Mouse (Mus musculus) thymus, postnatal 4 days (tissue): ENCODE results near the gene Traf5.

Experiments used
- DNase-seq: peaks from one replicate; pipeline ENCODE4 v3.0.0; 2021

Gene Traf5

DNA sequence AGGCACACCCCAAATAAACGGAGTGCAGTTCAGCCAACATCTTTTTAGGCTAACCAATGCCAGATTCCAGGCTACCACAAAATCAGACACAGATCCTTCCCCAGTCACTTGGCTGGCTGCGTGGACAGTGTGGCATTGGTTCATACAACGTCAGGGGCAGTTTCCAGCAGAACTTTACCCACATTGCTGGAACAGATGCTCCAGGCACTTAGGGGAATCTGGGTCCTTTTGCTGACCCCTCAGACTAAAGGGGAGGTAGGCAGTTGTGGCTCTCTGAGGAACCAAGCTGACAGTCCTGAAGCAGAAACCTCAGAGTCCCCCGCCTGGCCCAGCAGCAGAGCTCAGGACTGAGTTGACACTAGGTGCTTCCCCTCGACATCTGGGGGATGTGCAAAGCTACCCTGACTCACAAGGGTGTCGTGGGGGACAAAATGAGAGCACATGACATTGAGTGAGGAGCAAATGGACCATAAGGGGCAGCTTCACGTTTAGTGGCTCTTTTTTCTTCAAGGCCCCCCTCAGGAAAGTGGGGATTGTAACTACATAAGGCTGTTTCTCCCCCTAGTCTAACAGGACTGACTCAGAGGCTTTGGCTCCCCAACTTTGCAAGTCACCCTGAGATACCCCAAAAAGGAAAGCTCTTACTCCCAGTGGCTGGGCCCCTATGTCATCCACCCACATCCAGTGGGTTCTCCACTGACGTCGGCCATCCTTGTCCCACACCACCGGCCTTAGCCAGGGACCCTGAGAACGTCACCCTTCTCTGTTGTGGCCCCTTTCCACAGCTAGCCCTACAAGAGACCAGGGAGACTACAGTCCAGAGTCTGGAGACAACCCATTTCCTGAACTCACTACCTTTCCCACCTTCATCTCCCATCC is 1.4 kb downstream of the Traf5 start:
- peak; percentile 33 for DNase-seq

- DNase-seq, result no peak
Observed at GRCm38 (mm10) chr1:192090281-192090680, 2.1 kb downstream of the Traf5 start.

DNA sequence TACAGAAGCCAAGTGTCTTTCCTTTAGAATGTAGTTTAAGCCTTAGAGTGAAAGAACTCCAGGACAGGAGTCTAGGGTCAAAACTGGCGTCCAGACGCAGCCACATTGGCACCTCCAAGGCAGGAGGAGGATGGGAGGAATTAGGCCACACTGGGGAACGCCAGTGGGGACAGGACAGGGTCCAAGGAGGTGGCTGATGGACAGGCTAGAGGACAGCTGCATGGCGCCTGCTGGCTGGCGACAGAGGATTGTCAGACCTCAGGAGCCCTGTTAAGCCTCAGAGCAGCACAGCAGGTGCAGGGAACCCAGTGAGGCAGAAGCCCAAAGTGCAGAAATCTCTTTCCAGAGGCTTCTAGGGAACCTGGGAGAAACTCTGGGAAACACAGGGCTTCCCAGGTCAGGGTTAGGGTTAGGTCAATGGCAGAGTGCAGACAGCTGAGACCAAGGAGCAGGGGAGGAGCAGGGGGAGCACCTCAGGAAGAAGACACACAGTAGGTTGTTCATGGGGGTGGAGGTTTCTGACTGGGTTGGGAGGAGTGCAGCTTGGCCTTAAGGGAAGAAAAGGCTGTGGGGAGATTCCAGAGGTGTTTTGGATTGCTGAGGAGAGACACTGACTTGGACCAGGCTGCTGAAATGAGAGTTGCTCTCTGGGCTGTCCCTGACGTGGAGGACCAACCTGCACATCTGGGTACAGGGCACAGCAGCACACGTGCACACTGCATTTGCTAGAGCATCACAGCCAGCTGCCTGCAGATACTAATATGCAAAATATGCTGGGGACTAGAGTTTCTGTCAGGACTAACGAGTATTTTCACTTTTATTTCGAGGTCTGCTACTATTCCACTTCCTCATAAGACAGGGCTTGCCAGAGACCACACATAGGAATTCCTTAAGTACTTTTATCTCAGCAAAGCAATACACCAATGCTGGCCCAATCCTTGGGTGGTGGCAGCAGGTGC is 2.9 kb downstream of the Traf5 start:
- no peak for DNase-seq

GRCm38 (mm10) chr1:192088011-192088410 is 4.3 kb downstream of the Traf5 start:
- DNase-seq, result no peak

DNA sequence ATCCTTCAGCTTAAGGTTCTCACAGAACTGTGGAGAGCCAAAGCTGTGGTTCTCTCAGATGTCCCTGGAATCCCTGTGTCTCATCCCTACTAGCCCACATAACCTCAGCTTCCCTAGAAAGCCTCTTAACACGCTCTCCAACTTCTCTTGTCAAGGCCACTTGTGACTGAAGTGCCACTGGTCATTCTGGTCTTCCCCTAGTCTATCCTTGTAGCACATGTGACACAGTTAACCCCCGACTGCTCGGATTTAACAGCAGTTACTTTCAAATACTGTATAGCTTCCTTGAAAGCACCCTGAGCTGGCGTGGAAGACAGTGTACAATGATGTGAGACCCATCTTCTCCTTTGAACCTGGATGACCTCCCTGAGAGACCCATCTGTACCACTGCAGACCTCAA is 5.3 kb downstream of the Traf5 start:
- no peak for DNase-seq

DNA sequence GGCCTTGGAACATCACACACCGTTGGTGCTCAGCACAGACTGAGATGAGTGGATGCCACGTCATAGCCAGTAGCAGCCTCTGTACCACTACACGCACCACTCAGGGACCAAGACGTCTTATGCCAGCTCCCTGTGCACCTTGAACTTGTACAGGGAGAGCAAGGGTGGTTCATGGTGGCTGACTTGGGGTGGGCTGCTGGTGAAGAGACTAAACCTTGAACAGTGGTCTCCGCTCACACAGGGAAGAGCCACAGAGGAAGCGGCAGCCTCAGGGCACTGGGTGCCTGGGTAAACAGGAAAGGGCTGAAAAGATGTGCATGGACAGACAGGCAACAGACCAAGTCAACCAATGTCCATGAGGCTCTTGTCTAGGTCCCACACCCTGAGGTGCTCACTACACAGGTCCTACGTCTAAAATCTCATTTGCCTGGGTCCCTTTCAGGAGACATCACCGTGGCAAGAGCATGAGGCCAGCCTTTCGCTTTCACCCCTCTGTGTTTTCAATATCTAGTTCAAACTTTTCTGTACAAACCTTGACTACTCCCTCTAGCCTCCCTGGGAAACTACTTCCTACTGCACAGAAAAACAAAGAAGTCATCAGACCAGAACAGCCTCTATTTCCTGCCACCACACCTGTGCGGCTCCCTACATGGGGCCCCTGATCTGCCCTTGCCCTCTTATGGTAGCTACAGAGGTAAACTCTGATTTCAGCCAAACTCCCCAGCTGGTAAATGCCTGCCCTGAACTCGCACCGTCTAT is 5.9 kb downstream of the Traf5 start:
- peak; percentile 63 for DNase-seq

DNA sequence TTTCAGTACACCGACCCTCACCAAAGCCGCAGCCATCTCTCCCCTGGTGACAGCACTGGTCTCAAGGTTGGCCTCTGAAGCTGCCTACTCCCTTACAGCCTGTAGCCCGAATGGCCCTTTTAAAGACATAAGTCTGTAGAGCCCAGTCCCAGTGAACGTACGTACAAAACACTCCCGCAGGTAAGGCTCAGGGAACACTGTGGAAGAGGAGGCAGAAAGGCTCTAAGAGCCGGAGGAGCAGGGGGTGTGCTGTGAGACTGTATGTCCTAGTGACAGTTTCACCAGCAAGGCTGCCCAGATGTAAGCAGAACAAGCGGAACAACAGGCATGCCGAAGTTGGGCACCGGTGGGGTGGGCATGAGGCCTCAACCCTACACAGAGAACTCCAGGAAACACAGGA is 7.1 kb downstream of the Traf5 start:
- DNase-seq, result no peak

GRCm38 (mm10) chr1:192082646-192083045 is 9.7 kb downstream of the Traf5 start:
- DNase-seq, result no peak

DNA sequence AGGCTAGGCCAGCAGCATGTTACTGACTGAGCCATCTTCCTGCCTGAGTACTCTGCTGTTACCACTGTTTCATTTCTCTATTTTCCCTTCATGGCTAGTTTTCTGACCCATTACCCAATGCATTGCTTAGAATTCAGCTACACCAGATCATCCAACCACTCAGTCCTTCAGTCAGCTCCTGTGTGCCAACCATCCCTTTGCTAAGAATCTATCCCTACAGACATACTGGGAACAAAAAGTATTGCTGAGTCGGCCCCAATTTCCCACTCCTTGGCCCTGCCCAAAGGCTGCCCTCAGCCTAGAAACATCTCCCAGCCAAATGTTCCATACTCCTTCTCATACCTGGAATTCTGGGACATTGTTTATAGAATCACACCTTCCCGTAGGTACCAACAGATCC is 11.2 kb downstream of the Traf5 start:
- DNase-seq, result no peak

- no peak for DNase-seq
Observed at GRCm38 (mm10) chr1:192079121-192079520, 13.2 kb downstream of the Traf5 start.

- DNase-seq, result peak; percentile 56
Observed at GRCm38 (mm10) chr1:192078406-192078805, 14.0 kb downstream of the Traf5 start.

DNA sequence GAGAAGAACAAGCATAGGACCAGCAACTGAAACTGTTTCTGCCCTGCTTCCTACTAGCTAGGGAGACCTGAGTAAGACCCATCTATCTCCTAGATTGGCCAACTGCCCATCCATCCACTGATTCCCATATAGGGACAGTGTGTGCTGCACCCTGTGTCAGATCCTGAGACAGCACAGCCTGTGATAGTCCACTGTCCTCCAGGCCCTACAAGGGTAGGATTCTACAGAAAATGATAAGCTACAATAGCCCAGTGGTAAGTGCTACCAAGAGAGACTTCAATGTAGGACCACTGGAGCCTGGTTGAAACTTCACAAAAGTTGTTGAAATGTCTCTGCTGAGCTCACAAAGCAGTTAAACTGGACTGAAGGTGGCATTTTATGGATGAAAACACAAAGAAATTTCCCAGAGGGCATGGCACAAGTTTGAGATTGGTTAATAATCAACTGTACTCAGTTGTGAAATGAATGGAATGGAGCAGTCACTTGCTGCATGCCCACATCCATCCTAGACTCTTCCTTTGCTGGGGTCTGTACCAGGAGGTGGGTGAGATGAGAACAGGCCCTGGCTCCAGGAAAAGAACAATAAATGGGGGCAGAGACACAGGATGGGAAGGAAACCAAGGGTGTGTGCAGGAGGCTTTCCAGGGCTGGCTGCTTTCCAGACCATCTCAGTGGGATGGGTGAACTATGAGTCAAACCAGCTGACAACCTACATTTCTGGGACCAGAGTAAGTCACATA is 15.4 kb downstream of the Traf5 start:
- DNase-seq, result no peak

DNA sequence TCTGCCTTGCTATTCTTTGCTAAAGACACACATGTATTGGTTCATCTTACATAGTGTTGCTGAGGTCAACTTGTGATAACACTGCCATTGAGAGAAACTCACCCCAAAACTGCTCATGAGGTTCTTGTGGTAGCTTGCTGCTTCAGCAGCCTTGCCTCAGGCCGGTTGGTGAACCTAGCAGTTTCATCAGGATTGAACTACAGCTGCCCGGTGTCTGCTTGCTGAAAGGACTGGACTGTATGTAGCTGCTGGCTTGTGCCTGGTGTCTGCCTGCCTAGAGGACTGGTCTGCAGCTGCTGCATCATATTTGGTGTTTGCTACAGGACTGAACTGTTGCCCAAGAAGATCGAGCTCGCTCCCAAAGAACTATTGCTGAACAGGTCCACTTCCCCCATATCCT is 16.3 kb downstream of the Traf5 start:
- no peak for DNase-seq

- no peak for DNase-seq
Observed at GRCm38 (mm10) chr1:192074824-192075223, 17.5 kb downstream of the Traf5 start.

DNA sequence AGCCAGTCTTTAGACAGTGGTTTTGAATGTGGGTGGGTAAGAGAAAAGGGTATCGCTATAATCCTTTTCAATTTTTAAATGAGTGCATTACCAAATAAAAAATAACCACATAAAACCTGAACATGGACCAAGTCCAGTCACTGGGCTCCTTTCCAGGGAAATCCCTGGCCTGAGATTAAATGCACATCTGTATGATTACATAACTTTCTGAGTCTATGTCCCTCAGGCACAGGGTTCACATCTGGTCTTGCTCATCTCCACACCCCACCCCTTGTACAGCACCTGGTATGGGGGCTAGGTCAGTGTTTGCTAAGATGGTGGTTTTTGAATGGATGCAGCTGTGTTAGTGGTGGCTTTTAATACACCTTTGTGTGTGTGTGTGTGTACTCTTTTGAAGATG is 19.9 kb downstream of the Traf5 start:
- DNase-seq, result no peak

DNA sequence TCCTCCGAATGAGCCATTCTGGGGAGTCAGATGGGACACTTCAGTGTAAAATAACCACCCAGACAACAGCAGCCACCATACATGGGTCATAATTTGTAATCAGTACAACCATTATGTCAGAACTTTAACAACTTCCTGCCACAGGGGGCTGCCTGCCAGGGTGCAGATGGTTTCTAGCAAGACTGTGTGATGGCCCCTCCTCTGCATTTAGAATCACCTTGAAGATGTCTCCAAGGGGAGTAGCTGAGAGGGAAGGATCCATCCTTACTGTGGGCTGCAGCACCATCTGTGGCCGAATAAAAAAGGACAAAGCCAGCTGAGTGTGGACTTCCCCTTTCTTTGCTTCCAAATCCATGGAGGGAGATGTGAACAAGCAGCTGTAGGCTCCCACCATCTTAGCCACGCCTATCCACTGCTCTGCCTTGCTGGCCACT is 21.7 kb downstream of the Traf5 start:
- DNase-seq, result no peak

DNA sequence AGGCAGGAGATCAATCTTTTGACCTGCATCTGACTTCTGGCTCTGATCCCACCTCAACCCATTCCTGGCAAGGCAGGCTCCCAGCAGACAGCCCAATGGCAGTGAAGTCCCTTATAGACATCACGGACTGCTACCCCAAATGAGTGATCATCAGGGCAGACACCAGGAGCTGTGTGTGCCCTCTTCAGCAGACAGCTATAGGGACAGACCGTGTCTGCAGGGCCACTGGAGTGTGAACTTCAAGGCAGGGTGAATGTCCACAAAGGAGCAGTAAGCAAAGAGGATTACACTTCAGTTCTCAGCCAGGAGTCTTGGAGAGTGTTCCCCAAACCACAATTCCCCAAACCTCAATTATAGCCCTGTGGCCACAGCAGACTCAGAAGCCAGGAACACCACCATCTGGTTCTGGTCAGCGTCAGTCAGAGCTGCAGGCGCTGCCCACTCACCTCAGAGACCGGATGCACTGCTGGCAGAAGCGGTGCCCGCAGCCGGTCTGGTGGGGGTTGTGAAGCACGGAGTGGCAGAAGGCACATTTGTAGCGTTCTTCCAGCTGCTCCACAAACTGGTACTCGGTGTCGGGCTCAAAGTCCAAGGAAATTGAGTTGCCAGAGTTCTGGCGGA is 22.3 kb downstream of the Traf5 start:
- no peak for DNase-seq

DNA sequence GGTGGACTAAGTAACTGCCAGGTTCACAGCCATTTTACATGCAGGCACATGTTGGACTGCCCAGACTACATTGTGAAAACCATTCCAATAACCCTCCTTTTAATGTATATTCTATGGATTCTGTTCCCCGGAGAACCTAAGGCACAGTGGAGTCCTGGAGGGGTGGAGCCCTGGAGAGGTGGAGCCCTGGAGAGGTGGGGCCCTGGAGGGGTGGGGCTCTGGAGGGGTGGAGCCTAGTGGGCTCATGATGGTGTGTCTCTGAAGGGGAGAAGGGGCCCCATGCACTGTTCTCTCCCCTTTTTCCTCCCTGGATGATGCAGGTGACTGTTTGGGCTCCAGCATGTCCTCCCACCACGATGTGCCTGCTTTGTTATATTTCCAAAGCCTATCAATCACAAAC is 24.2 kb downstream of the Traf5 start:
- DNase-seq, result no peak

DNA sequence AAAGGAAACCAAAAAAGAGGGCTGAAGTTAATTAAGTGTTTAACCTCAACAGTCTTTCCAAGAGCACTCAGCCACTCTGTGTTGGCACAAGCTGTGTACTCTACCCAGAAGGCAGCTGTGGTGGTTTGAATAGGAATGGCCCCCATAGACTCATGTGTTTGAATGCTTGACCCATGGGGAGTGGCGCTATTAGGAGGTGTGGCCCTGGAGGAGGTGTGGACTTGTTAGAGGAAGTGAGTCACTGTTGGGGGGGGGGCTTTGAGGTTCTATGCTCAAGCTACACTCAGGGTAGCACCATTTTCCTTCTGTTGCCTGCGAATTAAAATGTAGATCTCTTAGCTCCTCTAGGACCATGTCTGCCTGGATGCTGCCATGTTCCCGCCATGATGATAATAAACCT is 25.4 kb downstream of the Traf5 start:
- DNase-seq, result no peak

- no peak for DNase-seq
Observed at GRCm38 (mm10) chr1:192063209-192063946, 29.0 kb downstream of the Traf5 start.

GRCm38 (mm10) chr1:192062682-192063081 is 29.7 kb downstream of the Traf5 start:
- DNase-seq, result no peak
